Mouse (Mus musculus): ENCODE results near the gene Laptm4a. TPM values are rescaled to one million over a fixed set of nuclear protein-coding genes. Genes with fewer than 3 reads are reported as not detected.

The Laptm4a gene
- polyA plus RNA-seq, 1 experiment from 2014 or later = 173 TPM

- Histone ChIP-seq H3K4me1 (replicated peaks; ENCODE audit: control insufficient read depth, insufficient read depth, low read length) (peaks cover 7% of the 10 kb centered on the region; the same call in 1 of the 2 replicates), H3K36me3 (replicated peaks; ENCODE audit: control insufficient read depth, insufficient read depth) (no peaks in the 10 kb centered on the region), H3K9ac (no peak overlapping the region), H3K4me3 (replicated peaks; ENCODE audit: low read length) (no peak overlapping the region), H3K27ac (no peak overlapping the region), H3K4me2 (replicated peaks) (no peak overlapping the region), H3K9me3 (ENCODE audit: control insufficient read depth, low read length) (no peaks in the 10 kb centered on the region), H3K27me3 (ENCODE audit: control insufficient read depth, insufficient read depth, low read length) (no peaks in the 10 kb centered on the region)
- WGBS = 71% methylated on average over 5 of the region's 5 CpGs
- ATAC-seq (ENCODE audit: low FRiP score) = no peak
- DNase-seq (ENCODE audit: low spot score) = no peak
Observed at GRCm38 (mm10) chr12:8900919-8901663, 20.4 kb upstream of the Laptm4a start.

GRCm38 (mm10) chr12:8901934-8902333, 19.5 kb upstream of the Laptm4a start:
- no peaks in the 10 kb centered on the region for H3K9me3 ChIP-seq (ENCODE audit: control insufficient read depth, low read length)
- peaks cover 7% of the 10 kb centered on the region; the same call in 1 of the 2 replicates for H3K4me1 ChIP-seq (replicated peaks; ENCODE audit: control insufficient read depth, insufficient read depth, low read length)
- 18% methylated on average over 2 of the region's 2 CpGs for WGBS
- no peak overlapping the region for H3K4me3 ChIP-seq (replicated peaks; ENCODE audit: low read length)
- H3K9ac ChIP-seq = no peak overlapping the region
- DNase-seq (ENCODE audit: low spot score) (no peak), ATAC-seq (ENCODE audit: low FRiP score) (no peak)
- H3K27me3 ChIP-seq (ENCODE audit: control insufficient read depth, insufficient read depth, low read length) = no peaks in the 10 kb centered on the region
- no peak overlapping the region for H3K27ac ChIP-seq
- H3K4me2 ChIP-seq (replicated peaks) = no peak overlapping the region
- H3K36me3 ChIP-seq (replicated peaks; ENCODE audit: control insufficient read depth, insufficient read depth) = no peaks in the 10 kb centered on the region

GRCm38 (mm10) chr12:8902479-8902878, 19.0 kb upstream of the Laptm4a start:
- H3K9ac ChIP-seq = no peak overlapping the region
- H3K4me2 ChIP-seq (replicated peaks) = no peak overlapping the region
- H3K4me1 ChIP-seq (replicated peaks; ENCODE audit: control insufficient read depth, insufficient read depth, low read length) = peaks cover 7% of the 10 kb centered on the region; the same call in 1 of the 2 replicates
- H3K36me3 ChIP-seq (replicated peaks; ENCODE audit: control insufficient read depth, insufficient read depth) = no peaks in the 10 kb centered on the region
- no peaks in the 10 kb centered on the region for H3K27me3 ChIP-seq (ENCODE audit: control insufficient read depth, insufficient read depth, low read length)
- ATAC-seq (ENCODE audit: low FRiP score) (no peak), DNase-seq (ENCODE audit: low spot score) (no peak)
- no peak overlapping the region for H3K4me3 ChIP-seq (replicated peaks; ENCODE audit: low read length)
- H3K9me3 ChIP-seq (ENCODE audit: control insufficient read depth, low read length) = no peaks in the 10 kb centered on the region
- 34% methylated on average over 3 of the region's 3 CpGs for WGBS
- H3K27ac ChIP-seq = no peak overlapping the region

GRCm38 (mm10) chr12:8912860-8913685, 8.4 kb upstream of the Laptm4a start:
- no peak overlapping the region for H3K4me3 ChIP-seq (replicated peaks; ENCODE audit: low read length)
- no peaks in the 10 kb centered on the region for H3K9me3 ChIP-seq (ENCODE audit: control insufficient read depth, low read length)
- H3K27me3 ChIP-seq (ENCODE audit: control insufficient read depth, insufficient read depth, low read length) = no peaks in the 10 kb centered on the region
- peaks cover 21% of the 10 kb centered on the region for H3K4me1 ChIP-seq (replicated peaks; ENCODE audit: control insufficient read depth, insufficient read depth, low read length)
- no peaks in the 10 kb centered on the region for H3K36me3 ChIP-seq (replicated peaks; ENCODE audit: control insufficient read depth, insufficient read depth)
- ATAC-seq (ENCODE audit: low FRiP score) = peak; percentile 68; the same call in 1 of the 2 replicates
- 0 out of 2 replicates have a peak overlapping the region, but pooled peaks have one; percentile 1 for H3K4me2 ChIP-seq (replicated peaks)
- DNase-seq (ENCODE audit: low spot score) = no peak
- peak overlapping the region; percentile 40 for H3K27ac ChIP-seq
- 5% methylated on average over 16 of the region's 16 CpGs for WGBS
- H3K9ac ChIP-seq = 0 out of 2 replicates have a peak overlapping the region, but pooled peaks have one; percentile 18

- no peak overlapping the region for H3K27ac ChIP-seq
- no peak for ATAC-seq (ENCODE audit: low FRiP score)
- no peaks in the 10 kb centered on the region for H3K27me3 ChIP-seq (ENCODE audit: control insufficient read depth, insufficient read depth, low read length)
- 64% methylated on average over 9 of the region's 9 CpGs for WGBS
- H3K4me2 ChIP-seq (replicated peaks) = no peak overlapping the region
- H3K4me1 ChIP-seq (replicated peaks; ENCODE audit: control insufficient read depth, insufficient read depth, low read length) = peaks cover 21% of the 10 kb centered on the region
- DNase-seq (ENCODE audit: low spot score) = no peak
- H3K9me3 ChIP-seq (ENCODE audit: control insufficient read depth, low read length) = no peaks in the 10 kb centered on the region
- H3K36me3 ChIP-seq (replicated peaks; ENCODE audit: control insufficient read depth, insufficient read depth) = no peaks in the 10 kb centered on the region
- H3K9ac ChIP-seq = no peak overlapping the region
- no peak overlapping the region for H3K4me3 ChIP-seq (replicated peaks; ENCODE audit: low read length)
Observed at GRCm38 (mm10) chr12:8913701-8914340, 7.6 kb upstream of the Laptm4a start.

GRCm38 (mm10) chr12:8916378-8916777, 5.1 kb upstream of the Laptm4a start:
- H3K27ac ChIP-seq = peak overlapping the region; percentile 53
- no peaks in the 10 kb centered on the region for H3K9me3 ChIP-seq (ENCODE audit: control insufficient read depth, low read length)
- no peaks in the 10 kb centered on the region for H3K27me3 ChIP-seq (ENCODE audit: control insufficient read depth, insufficient read depth, low read length)
- DNase-seq (ENCODE audit: low spot score) (peak; percentile 47), ATAC-seq (ENCODE audit: low FRiP score) (peak; percentile 73)
- no peaks in the 10 kb centered on the region for H3K36me3 ChIP-seq (replicated peaks; ENCODE audit: control insufficient read depth, insufficient read depth)
- no peak overlapping the region for H3K9ac ChIP-seq
- no peak overlapping the region for H3K4me3 ChIP-seq (replicated peaks; ENCODE audit: low read length)
- no peak overlapping the region for H3K4me2 ChIP-seq (replicated peaks)
- 25% methylated on average over 5 of the region's 5 CpGs for WGBS
- peaks cover 27% of the 10 kb centered on the region for H3K4me1 ChIP-seq (replicated peaks; ENCODE audit: control insufficient read depth, insufficient read depth, low read length)

- H3K4me2 ChIP-seq (replicated peaks) = no peak overlapping the region
- H3K9me3 ChIP-seq (ENCODE audit: control insufficient read depth, low read length) = no peaks in the 10 kb centered on the region
- no peak for ATAC-seq (ENCODE audit: low FRiP score)
- H3K27ac ChIP-seq = no peak overlapping the region
- 95% methylated on average over 3 of the region's 3 CpGs for WGBS
- H3K36me3 ChIP-seq (replicated peaks; ENCODE audit: control insufficient read depth, insufficient read depth) = no peaks in the 10 kb centered on the region
- peaks cover 27% of the 10 kb centered on the region for H3K4me1 ChIP-seq (replicated peaks; ENCODE audit: control insufficient read depth, insufficient read depth, low read length)
- no peak for DNase-seq (ENCODE audit: low spot score)
- no peak overlapping the region for H3K4me3 ChIP-seq (replicated peaks; ENCODE audit: low read length)
- H3K27me3 ChIP-seq (ENCODE audit: control insufficient read depth, insufficient read depth, low read length) = no peaks in the 10 kb centered on the region
- H3K9ac ChIP-seq = no peak overlapping the region
Observed at GRCm38 (mm10) chr12:8919231-8919630, 2.2 kb upstream of the Laptm4a start.

- Histone ChIP-seq H3K9ac (peak overlapping the region; percentile 75), H3K27ac (peak overlapping the region; percentile 90), H3K4me2 (replicated peaks) (peak overlapping the region; percentile 63), H3K4me1 (replicated peaks; ENCODE audit: control insufficient read depth, insufficient read depth, low read length) (peaks cover 36% of the 10 kb centered on the region), H3K36me3 (replicated peaks; ENCODE audit: control insufficient read depth, insufficient read depth) (peaks cover 6% of the 10 kb centered on the region; the same call in 1 of the 2 replicates), H3K9me3 (ENCODE audit: control insufficient read depth, low read length) (no peaks in the 10 kb centered on the region), H3K27me3 (ENCODE audit: control insufficient read depth, insufficient read depth, low read length) (no peaks in the 10 kb centered on the region), H3K4me3 (replicated peaks; ENCODE audit: low read length) (peak overlapping the region; percentile 57)
- ATAC-seq (ENCODE audit: low FRiP score) (no peak), DNase-seq (ENCODE audit: low spot score) (no peak)
- WGBS = 36% methylated on average over 1 of the region's 1 CpGs
Observed at GRCm38 (mm10) chr12:8920996-8921393, 469 bp upstream of the Laptm4a start.

All from hindbrain, embryonic 14.5 days (tissue).